Mouse (Mus musculus): ENCODE measurements around the gene Krt20.

Krt20 gene

DNA sequence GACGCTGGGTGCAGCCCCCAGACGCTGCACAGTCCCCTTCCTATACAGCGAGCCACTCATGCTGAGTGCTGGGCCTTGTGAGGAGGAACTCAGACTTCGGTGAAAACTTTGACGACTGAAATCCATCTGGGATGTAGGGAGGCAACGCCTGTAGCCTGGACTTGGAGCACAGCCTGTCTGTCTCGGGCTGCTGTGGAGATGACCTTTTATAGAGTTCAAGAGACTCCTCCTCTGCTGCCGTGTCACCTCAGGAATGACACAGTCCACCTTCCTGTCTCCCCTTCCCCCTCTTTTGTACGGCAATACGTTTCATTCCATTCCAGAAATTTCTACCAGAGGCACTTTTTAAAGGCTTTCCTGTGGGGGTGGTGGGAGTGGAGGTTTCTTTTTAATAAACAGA is at the start of gene Krt20:
Krt20 (minus strand) TSS at position 179 of the 400 bp plus-strand sequence.
- DNase-seq: no peak

DNA sequence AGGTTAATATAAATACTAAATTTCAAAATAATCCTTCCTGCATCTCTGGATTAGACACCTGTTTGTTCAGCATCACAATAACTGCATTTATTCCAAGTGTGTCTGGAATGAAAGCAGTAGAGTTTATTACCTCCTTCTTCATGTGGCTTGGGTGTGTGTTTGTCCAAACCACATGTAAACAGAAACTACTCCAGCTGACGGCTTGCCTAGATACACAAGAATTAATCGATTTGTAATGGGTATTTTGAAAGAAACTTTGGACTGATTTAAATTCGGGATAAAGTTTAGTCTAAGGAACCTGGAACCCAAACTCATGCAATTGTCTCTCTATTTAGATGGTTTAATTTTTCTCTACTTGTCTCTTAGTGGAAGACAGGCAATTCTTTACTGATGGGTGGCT is 37.0 kb upstream of the Krt20 start:
- DNase-seq: no peak

DNA sequence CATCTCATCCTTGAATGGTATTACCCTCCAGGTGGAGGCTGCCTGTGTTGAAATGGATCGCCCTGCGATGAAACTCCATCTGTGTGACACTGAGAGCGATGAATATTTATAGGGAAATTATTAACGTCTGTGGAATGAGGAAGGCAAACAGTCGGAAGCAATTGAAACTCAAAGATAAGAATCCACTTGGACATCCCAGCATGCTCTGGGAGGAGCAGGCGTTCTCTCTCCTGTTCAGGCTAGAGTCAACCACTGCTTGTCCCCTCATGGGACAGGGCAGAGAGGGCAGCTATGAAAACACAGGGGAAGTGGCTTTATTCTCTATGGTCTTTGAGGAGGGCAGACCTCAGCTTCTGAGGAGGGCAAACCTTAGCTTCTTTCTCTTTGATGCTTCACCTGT is 35.5 kb upstream of the Krt20 start:
- no peak for DNase-seq

DNA sequence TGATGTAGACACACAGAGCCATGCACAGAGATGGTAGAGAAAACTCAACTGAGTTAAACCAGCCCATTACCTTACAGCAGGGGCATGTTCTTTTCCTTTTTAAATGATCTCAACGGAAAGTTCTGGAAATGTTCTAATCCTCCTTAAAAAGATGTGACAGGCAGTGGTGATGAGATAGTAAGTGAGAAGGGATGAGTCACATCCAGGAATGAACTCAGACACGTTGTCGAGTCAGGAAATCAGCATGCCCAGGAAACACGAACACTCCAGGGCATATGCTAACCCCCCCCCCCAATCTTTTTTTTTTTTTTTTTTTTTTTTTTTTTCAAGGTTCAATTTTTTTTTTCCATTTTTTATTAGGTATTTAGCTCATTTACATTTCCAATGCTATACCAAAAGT is 34.5 kb upstream of the Krt20 start:
- DNase-seq: no peak

DNA sequence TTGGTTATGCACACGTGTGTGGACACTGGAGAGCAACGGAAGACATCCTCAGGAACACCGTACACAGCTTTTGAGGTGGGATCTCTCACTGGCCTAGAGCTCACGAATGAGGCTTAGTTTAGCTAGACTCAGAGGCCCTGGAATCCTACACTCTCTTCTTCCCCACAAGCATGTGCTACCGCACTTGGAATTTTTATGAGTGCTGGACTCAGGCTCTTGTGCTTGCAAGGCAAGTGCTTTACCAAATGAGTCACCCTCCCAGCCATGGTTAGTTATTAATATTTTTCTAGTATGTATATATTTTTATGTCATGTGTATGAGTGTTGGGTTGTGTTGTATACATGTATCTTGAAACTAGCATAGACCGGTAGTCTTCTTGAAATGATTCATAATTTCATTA is 34.0 kb upstream of the Krt20 start:
- no peak for DNase-seq

DNA sequence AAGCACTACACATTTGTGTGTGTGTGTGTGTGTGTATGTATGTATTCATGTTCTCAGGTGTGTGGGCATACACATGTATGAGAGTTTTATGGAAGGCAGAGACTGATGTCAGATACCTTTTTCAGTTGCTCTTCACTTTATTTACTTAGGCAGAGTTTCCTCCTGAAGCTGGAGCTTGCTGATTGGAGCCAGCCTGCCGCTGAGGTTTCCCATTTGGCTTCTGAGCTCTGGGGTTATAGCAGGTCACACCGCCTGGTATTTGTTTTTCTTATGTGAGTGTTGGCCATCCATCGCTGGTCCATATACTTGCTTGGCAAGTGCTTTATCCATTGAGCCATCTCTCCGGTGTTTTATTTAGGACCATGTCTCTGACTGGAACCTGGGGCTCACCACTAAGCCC is 31.3 kb upstream of the Krt20 start:
- no peak for DNase-seq

DNA sequence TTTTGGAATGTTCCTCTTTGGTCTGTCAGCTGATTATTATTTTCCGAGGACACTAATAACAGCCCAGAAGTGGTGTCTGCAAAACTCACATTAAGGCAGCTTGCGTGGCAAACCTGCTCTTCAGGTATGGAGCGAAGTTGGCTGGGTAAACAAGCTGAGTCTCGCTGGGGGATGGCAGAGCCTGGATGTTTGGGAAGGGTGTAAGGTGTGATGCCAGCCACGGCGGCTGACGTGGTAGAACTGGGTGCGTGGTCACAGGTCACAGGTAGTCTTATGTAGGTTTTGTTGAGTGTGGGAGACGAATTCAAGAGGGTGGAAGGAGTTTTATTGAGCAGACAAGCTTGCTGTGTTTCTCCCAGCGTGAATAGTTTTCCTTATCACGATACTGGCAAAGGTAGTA is 30.6 kb upstream of the Krt20 start:
- DNase-seq: no peak

DNA sequence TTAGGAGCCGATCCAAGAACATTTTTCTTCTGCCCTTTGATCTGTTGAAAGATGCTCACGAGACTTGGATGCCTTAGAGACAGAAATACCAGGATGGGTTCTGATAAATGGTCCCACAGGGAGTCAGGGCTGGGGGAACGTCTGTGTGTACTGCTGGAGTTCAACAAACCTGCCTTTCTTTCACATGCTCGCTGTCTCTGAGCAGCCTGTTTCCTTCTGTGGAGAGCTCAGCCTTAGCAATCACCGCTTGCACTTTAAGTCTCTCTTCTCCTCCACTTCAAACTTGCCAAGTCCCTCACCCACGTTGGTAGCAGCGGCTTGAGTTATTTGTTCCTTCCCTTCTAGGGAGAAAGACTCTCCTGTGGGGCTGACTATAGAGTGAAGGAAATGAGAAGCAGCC is 28.4 kb upstream of the Krt20 start:
- no peak for DNase-seq

DNA sequence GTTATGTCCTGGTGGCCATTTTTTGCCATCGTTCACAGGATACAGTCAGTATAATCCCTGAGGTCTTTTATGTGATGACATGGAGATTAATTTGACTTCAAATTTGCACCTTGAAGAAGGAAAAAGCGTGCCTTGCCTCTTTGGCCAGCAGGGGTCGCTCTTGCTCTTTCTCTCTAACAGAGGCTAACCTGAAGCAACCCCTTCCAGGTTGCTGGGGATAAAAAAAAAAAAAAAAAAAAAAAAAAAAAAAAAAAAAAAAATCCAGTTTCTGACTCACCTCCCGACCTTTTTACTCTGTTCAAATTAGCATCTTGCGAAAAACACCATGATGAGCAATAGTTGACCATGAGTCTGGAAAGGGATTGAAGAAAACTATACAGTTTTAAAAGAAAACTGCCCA is 26.9 kb upstream of the Krt20 start:
- DNase-seq: peak; percentile 98

DNA sequence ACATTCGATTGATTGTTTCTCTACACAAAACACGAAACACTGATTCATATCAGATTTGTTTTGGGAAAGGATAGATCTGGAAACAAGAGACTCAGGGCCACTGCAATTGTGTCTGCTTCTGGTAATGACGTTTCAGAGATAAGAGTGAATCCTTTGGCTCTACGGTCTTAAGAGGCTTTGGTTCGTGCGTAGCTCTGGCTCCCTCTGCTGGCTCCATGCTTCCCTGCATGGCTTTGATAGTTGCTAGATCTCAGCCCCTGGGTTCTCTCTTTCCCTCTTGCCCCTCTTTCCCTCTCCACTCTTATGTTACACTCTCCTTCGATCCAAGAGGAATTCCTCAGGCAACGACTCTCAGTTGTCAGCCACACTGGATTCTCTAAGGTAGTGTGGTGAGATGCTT is 25.2 kb upstream of the Krt20 start:
- peak; percentile 86 for DNase-seq

DNA sequence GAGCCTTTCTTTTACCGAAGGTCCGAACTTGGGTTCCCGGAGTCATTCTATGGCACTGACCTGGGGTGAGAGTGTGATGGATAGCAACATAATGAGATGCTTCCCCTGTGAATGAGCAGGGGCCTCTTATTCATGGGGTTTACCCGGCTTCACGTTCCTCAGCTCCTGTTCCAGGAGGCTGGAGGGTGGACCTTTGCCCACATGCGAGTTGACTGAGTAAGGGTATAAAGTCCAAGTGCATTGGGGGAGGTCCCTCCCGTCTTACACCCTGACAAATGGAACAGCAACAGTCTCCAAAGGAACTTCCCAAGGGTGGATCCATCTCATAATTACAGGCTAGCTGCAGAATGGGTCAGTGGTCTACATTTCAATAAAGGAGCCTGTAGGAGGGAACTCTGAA is 23.8 kb upstream of the Krt20 start:
- DNase-seq: no peak

DNA sequence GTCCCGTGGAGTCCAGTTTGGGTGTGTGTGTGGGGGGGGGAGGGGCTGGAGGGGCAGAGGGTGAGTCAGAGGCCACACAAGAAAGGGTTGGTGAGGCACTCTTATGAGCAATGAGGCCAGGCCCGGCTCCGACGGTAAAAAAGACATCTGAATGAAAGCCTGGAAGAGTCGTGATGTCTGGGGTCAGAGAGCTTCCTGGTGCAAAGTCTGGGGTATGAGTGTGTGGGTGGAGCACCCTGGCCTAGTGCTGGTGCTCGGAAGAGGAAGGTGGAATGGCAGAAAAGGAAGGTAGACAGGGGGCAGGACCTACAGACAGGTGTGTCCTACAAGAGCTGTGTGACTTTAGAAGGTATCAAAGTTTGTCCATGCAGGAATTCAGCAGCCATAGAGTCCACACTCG is 20.9 kb upstream of the Krt20 start:
- no peak for DNase-seq

DNA sequence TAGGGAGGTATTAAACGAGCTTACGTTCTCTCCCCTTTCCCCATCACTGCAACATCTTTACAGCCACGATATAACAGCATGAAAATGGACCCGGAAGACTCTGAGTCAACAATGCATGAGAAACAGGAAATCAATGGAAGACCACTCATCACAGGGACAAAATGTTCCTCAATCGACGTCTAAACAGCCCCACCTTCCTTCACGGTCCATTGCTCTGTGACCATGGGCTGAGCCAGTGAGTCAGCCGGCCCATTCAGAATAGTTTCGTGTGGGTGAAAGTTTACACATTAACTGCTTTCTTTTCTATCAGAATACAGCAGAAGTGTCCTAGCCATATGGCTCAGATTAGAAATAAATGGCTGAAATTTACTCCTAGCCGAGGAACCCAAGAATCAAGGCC is 16.8 kb upstream of the Krt20 start:
- DNase-seq: no peak

DNA sequence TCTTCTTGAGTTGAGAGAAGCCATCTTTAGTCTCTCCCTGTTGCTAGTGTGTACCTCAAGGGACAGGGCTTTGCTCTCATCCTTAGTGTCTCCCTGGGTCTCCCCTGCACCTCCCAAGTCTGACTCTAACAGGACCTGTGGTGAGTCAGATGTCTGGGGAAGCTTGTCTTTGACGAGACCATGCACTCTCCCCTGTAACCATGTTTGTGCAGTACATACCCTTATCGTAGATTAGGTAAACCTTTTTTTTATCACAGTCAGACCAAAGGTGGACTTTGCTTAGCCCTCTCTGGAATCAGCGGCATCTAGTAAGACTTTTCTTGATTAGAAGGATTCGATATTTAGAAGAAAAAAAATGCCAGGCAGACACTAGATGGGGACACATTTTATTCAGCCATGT is 16.1 kb upstream of the Krt20 start:
- no peak for DNase-seq

DNA sequence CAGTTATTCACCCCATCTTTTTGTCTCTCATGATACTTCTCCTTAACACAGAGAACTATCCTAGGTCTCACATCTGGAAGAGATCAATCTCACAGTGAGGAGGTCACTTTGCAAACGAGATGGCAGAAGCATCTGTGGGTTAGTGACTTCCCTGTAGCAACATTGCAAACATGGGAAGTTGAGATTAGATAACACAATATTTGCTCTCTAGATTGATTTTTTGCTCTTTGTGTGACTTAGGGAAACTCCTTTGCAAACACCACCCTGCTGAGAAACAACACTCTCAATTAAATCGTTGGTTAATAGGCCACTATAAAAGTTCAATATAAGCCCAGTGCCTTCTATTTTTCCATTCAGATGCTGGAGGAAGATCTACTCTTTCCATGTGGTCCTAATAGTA is 10.8 kb upstream of the Krt20 start:
- DNase-seq: no peak

DNA sequence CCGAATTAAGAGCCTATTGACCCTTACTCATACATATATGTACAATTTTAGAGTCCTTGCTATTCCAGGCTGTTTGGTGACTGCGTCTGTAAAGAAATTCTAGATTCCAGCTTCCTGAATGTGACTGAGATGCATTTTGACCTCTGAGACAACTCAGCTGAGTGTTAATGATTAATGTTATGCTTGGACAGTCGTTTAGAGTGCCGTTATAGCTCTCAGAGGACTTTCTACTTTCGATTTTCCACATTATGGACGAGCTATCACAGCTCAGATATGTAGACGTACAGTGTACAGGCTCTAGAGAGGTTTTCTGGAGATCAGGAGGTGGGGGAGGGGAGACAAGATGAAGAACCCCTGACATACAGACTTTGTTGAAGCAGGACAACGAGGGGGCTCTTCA is 3.3 kb upstream of the Krt20 start:
- DNase-seq: no peak

DNA sequence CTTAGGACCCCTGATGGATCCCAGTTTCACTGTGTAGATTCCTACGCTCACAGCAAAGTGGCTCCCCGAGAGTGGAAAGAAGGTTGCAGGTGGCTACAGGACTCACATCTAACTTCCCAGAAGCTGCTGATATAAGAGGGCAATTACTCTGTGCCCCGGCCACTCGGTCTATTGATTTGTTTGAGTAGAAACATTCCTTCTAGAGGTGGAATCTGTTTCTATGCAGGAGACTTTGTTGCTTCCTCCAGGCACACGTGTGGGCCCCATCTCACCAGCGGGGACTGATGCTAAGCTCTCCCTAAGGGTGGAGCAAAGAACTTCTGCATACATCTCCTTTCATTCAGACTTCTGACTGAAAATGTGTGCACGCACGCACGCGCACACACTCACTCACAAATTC is 1.5 kb upstream of the Krt20 start:
- no peak for DNase-seq

DNA sequence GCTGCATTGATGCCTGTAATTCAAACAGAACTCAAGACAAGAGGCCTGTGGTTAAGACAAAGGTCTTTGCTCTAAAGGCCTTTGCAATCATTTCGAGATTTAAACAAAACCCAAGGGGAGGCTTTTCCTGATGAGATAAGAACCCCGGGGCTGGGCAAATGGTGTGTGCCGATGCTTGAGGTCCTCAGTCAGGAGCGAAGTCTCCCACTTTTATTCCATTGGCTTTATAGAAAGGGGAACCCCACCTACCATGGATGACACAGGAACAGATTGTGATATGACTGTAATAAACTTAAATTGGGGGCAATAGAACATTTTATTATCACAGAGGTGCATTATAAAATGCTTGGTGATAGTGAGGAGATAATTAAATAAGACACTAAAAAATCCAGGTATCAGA is 1.3 kb downstream of the Krt20 start:
- DNase-seq: no peak

DNA sequence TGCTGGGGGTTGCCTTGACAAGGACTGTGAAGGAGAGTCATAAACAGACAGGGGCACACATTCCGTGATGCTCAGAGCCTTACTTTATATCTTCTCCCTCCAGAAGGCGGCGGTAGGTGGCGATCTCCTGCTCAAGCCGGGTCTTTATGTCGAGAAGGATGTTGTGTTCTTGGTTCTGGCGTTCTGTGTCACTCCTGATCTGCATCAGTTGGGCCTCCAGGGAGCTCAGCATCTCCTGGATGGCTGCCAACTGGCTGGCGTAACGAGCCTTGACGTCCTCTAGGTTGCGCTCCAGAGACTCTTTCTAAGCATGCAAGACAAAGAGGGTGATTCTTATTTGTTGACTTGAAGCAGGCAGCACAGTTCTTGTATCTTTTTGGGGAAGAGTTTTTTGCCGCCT is 7.3 kb downstream of the Krt20 start:
- peak; percentile 46 for DNase-seq

DNA sequence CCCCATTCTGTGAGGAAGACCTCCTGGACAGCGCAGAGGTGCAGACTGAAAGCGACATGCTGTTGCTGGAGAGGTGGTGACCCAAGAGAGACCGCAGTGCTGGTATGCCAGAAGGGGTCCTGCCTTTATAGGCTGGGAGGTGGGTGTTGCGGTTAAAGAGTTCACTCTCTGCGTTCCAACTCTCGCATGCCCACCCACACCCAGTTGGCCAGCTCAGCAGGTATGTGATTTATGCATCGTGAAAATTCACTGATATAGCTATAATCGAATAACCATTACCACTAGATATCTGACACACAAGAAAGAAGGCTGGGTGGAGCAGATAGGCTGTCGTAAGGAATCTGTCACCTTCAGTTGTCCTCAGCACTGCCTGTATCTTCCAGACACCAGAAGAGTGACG is 15.8 kb downstream of the Krt20 start, which contains the start of gene Krt12:
Krt12 (minus strand) TSS at position 101 of the 400 bp plus-strand sequence.
- DNase-seq: no peak

DNA sequence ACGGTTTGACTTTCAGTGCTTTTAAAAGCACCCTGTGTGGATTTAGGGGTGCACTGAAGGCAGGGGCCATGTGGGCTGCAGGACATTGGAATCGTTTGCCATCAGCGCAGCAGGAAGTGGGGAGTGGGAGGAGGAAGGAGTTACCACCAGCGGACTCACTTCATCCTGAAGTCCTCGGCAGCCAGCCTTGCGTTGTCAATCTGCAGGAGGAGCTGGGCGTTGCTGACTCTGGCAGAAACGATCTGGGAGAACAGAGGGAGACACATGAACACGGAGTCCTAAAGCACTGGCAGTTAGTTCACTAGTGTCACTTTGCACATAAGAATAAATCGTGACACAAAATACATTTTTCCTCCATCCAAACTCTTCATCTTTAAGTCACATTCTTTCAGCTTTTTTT is 17.4 kb downstream of the Krt20 start:
- no peak for DNase-seq

DNA sequence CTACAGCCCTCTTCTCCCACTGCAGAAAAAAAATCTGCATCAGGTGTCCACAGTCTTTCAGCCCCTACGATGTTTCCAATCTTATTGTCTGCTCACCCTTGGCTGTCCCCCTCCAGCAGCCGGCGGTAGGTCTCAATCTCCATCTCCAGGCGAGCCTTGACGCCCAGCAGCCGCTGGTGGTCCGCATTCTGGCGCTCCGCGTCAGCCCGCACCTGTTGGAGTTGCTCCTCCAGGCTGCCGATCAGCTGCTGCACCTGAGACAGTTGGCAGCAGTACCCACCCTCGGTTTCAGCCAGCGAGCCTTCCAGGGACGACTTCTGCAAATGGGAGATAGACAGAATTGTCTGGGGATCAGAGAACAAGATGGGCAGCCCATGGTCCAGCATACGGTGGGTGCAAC is 20.1 kb downstream of the Krt20 start:
- no peak for DNase-seq

DNA sequence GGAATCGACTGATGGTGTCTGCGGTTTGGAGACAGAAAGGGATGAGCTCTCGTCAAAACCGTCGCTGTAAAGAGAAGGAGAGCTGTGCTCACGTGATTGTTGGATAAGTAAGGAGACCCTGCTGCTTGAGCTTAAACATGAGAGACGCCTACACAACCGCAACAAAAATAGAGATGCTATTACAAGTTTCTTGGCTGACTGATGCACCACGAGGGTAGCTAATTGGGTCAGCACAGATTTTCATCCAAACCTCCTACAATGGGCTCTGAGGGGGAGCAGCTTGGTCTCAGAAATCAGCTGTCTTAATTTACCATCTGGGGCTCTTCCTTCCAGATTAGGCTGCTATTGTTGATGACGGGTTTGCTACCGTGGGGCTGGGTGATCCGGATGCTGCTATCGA is 21.0 kb downstream of the Krt20 start:
- DNase-seq: no peak

DNA sequence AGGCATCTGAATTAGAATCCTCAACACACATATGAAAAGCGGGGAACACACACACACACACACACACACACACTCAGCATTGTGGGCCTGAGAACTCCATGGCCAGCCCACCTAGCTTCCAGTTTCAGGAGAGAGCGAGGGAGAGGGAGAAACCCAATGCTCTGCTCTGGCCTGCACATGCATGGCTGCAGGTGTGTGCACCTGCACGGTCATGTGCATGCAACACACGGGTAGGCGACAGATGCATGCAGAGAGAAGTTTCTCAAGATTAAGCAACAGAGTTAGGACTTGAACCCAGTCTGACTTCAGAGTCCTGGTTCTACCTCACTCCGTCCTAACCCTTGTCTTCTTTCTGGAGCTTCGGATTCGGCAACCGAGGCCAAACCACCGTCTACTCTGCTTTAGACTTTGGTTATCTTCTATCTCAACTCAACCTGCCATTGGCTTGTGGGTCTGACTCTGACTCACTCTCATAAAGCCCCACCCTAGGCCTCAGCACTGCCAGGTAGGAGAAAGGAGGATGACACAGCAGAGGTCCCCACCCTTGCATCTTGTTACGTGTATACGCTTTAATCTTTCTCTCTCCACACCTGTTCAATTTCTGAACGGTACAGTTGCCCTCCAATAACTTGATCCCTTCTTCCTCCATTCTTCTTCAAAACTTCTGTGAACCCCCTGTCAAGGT is 23.3 kb downstream of the Krt20 start:
- no peak for DNase-seq

DNA sequence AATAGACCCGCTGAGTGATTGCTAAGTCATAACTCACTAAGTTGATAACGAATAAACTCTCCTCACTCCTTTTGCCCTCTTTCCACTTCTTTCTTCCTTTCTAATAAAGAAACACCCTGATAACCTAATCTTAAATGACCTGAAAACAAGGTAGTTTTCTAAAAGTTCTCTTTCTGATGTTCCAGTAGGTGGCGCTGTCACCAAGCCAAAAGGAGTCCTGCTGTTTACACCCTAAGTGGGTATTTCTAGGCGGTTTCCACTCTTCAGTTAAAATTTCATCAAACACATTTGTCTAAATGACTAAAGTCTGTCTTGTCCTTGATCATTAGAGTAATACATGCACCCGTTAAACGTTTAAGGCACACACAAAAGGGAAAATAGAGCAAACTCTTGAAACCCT is 24.7 kb downstream of the Krt20 start:
- peak; percentile 70 for DNase-seq

DNA sequence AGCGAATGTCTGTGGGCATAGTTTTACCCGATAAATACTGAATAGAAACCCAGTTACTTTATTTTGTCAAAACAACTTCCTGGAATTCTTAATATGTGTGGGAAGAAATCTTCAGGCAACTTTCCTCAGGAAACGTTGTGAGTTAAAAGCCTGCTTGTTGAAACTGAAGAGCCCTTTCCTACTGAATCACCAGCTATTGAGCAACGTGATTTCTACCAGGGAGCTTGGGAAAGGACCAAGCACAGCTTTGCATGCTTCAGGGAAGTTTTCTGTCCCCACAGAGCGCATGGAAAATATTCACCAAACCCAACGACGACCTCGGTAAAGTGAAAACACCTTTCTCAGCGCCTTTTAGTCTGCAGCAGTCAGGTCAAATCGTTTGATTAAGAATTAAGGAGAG is 31.8 kb downstream of the Krt20 start:
- no peak for DNase-seq

Data from right cerebral cortex, postnatal 4 days (tissue).